Mouse (Mus musculus) cortical plate, adult 2 months (tissue): ENCODE results near the gene Apod.

Experiments
- CTCF ChIP-seq: fragments of 200-500 bp; IDR thresholded peaks from 2 replicates; pipeline ENCODE4 v1.5.1; 2011; ENCODE audit warnings: mild to moderate bottlenecking, control low read depth, low read length; ENCODE audit not compliant: insufficient read depth; ENCODE audit errors: extremely low read depth
- POLR2A ChIP-seq: fragments of 200-500 bp; IDR thresholded peaks from 2 replicates; pipeline ENCODE4 v1.6.1; 2011; ENCODE audit warnings: mild to moderate bottlenecking, low read length, control low read depth; ENCODE audit not compliant: insufficient read depth; ENCODE audit errors: extremely low read depth

- TF ChIP-seq POLR2A (no peak), CTCF (no peak)
These were observed 12.1 kb upstream of the Apod start for GRCm38 (mm10) chr16:31326679-31327078.
